Mouse (Mus musculus) right cerebral cortex, adult 2 months (tissue): ENCODE measurements around the gene Tnp1.

Source experiments
- DNase-seq, 2 experiments: peaks; one replicate each; pipeline ENCODE4 v3.0.0; 2021 to 2022; ENCODE audit warnings: low spot score in 2 of 2

The Tnp1 gene

GRCm38 (mm10) chr1:73006847-73007246 is 8.9 kb downstream of the Tnp1 start:
- DNase-seq = no peak

GRCm38 (mm10) chr1:73004890-73005289 is 10.8 kb downstream of the Tnp1 start:
- peak in 1 of 2 experiments; percentile 6 for DNase-seq

- DNase-seq = no peak
Observed at GRCm38 (mm10) chr1:73002637-73003036, 13.1 kb downstream of the Tnp1 start.

GRCm38 (mm10) chr1:73001961-73002360 is 13.7 kb downstream of the Tnp1 start:
- no peak for DNase-seq

GRCm38 (mm10) chr1:72994751-72995528 is 20.8 kb downstream of the Tnp1 start:
- no peak for DNase-seq

GRCm38 (mm10) chr1:72992944-72993464 is 22.7 kb downstream of the Tnp1 start:
- DNase-seq = peak; percentile 7 to 28

GRCm38 (mm10) chr1:72992209-72992608 is 23.5 kb downstream of the Tnp1 start:
- DNase-seq = no peak

GRCm38 (mm10) chr1:72988904-72989303 is 26.8 kb downstream of the Tnp1 start:
- DNase-seq = no peak

- no peak for DNase-seq
Observed at GRCm38 (mm10) chr1:72986715-72987114, 29.0 kb downstream of the Tnp1 start.

GRCm38 (mm10) chr1:72978956-72979355 is 36.8 kb downstream of the Tnp1 start:
- peak in 1 of 2 experiments; percentile 28 for DNase-seq

GRCm38 (mm10) chr1:72974226-72974625 is 41.5 kb downstream of the Tnp1 start:
- no peak for DNase-seq

- no peak for DNase-seq
Observed at GRCm38 (mm10) chr1:72970461-72970860, 45.2 kb downstream of the Tnp1 start.

- no peak for DNase-seq
Observed at GRCm38 (mm10) chr1:72969113-72969812, 46.4 kb downstream of the Tnp1 start.

GRCm38 (mm10) chr1:72966423-72966822 is 49.3 kb downstream of the Tnp1 start:
- DNase-seq = peak; percentile 52 to 65
